Mouse (Mus musculus) testis, adult 2 months (tissue): ENCODE data around the gene Mmp9.

Experiments used
- CTCF ChIP-seq: fragments of 200-500 bp; IDR thresholded peaks from 2 replicates; pipeline ENCODE4 v1.5.1; 2012; ENCODE audit warnings: low read depth, mild to moderate bottlenecking, inconsistent platforms, low read length, moderate library complexity; ENCODE audit not compliant: control insufficient read depth, insufficient read depth, insufficient replicate concordance
- POLR2A ChIP-seq: fragments of 200-500 bp; IDR thresholded peaks from 2 replicates; pipeline ENCODE4 v1.6.1; 2012; ENCODE audit warnings: low read depth, mild to moderate bottlenecking, inconsistent platforms, low read length, moderate library complexity; ENCODE audit not compliant: control insufficient read depth

GRCm38 (mm10) chr2:164892696-164893216 is 47.8 kb upstream of the Mmp9 start:
- TF ChIP-seq CTCF (no peak), POLR2A (no peak)
